Mouse (Mus musculus): ENCODE measurements around the gene Clstn3.
"Not testable (repeated sequence)": the region's sequence is repeated elsewhere in the genome, so short reads cannot be mapped to it uniquely, and the experiment has no call there.

Clstn3 gene

DNA sequence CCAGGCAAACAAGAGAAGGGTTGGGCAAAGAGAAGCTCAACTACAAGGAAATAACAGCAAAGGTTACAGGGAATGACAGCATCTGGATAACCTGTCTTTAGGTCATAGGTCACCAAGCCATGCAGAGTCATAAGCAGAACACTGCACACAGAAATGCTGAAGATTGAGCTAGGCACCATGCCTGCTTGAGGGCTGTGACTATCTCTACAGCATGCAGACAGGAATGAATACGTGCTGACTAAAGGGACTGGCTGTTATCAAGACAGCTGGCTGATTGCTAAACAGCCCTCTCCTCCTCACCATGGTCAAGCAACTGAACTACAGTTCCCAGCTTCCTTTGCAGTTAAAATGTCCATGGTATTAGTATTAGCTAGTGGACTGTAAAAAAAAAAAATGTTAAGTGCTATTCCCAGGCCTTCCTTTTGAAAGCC is 40.5 kb downstream of the Clstn3 start:
- in situ Hi-C loops (cut with MboI; ENCODE audit: unreplicated experiment in 2 of 2) = loop anchor here (25.0 kb wide), 2 partner anchors 338 to 538 kb away; partner anchors contain the start of genes Atn1 (in 1 of the 2), Cops7a (in 1 of the 2), Eno2 (in 1 of the 2) and Gm45234 (in 1 of the 2)

DNA sequence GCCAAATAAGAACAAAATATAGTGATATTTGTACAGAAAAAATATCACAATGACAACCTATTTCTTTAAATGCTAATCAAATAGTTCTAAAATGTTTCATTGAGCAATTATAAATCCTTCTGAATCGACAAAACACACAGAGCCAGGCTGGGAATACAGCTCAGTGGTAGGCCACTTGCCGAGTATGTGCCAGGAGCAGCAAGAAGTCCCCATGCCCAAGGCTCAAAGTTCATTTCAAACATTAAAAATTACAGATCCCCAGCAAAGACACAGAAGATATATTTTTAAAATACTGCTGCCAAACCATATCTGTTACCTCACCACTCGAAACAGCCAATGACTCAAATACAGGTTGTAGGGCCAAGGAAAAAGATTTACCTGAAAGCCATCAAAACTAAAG is 45.9 kb downstream of the Clstn3 start:
- in situ Hi-C loops (cut with MboI; ENCODE audit: unreplicated experiment in 2 of 2) = loop anchor here (10.0 to 25.0 kb wide), 3 partner anchors 344 to 1604 kb away; partner anchors contain the start of genes Atn1 (in 1 of the 2), Cops7a (in 1 of the 2), Eno2 (in 1 of the 2) and Foxj2 (in 1 of the 2)

DNA sequence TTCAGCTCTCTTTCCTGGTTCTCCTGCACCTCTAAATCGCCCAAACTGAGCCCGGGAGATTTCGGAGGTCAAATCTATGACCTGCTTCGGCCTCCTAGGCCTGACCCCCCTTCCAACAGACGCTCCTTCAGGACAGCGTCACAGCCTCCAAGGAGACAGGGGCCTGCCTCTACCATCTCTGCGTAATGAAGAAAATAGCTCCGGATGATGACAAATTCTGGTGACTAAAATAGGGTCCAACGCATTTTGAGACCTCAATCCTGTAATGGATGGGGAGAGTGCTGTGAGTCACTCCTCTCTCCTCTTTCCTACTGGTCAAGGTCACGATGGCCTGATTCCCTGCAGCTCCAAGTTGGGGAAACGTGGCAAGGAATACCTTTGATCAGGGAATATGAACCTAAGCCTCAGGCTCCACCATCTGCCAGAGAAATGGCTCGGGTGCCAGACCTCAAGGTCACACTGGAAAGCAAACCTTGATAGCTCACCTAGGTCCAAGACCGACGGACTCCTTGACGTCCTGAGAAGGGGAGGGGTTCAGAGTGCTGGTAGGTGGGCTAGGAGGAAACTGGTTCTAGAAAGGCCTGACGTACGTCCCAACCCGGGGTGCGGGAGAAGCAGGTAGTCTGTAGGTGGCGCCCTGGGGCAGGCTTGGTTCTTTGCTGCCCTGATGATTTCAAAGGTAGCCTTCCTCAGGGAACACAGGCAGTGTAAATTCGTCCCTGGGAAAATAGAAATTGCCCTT is 49.1 kb downstream of the Clstn3 start:
- in situ Hi-C loops (cut with MboI; ENCODE audit: unreplicated experiment in 2 of 2) = loop anchor here (10.0 to 25.0 kb wide), 3 partner anchors 347 to 1601 kb away; partner anchors contain the start of genes Atn1 (in 1 of the 2), Cops7a (in 1 of the 2), Eno2 (in 1 of the 2) and Foxj2 (in 1 of the 2)

DNA sequence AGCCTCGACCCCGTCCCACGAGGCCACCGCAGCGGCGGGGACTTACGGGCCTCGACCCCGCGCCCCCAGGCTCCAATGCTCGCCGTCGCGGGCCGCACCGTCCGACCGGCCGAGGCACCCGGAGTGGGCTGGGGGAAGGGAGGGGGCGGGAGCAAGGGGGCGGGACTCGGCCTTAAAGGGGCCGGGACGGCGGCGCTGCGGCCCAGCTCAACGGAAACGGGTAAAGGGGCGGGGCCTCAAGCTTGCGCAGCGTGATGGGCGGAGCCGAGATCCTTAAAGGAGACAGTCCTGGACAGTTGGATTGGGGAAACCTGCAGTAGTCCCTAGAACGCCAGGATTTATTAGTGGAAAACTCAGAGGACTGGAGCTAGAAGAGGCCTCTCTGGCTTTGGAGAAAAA is 49.7 kb downstream of the Clstn3 start, which contains the start of gene Pex5:
Gene Pex5 (minus strand): TSS at position 141 of the 399 bp plus-strand sequence.
- in situ Hi-C loops (cut with MboI; ENCODE audit: unreplicated experiment in 2 of 2) = loop anchor here (10.0 to 25.0 kb wide), 3 partner anchors 347 to 1600 kb away; partner anchors contain the start of genes Atn1 (in 1 of the 2), Cops7a (in 1 of the 2), Eno2 (in 1 of the 2) and Foxj2 (in 1 of the 2)

DNA sequence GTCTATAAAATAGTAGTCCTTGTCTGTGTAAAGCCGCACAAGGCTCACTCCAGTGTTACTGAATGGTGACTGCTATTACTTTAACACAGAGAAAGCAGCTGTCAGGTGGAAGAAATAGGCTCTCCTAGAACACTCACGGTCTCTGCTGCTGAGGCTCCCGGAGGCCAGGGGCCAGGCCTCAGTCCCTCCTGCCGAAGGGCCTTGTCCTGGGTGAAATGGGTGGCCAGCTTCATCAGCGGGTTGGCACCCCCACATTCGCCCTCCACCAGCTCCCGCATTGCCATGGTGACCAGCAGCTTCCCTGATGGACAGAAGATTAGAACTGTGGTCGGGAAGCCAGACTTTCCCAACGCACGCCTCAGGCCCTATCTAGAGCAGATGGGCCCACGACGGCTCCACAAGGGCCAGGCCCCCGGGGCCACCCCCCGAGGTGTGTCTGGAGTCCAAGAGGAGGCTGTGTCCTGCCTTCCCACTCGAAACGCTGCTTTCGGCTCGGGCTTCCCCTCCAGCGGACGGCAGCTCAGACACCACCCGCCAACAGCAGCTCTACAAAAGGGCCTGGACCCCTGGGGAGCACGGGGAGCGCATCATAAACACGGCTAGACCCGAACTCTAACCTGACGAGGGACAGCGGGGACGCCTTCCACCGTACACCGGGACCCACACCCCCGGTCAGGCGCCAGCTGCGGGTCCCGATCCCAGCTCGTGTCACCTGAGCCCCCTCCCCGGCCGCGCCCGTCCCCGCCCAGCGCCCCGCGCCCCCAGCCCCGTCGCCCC is 50.3 kb downstream of the Clstn3 start:
- in situ Hi-C loops (cut with MboI; ENCODE audit: unreplicated experiment in 2 of 2) = loop anchor here (10.0 to 25.0 kb wide), 3 partner anchors 348 to 1600 kb away; partner anchors contain the start of genes Atn1 (in 1 of the 2), Cops7a (in 1 of the 2), Eno2 (in 1 of the 2) and Foxj2 (in 1 of the 2)

DNA sequence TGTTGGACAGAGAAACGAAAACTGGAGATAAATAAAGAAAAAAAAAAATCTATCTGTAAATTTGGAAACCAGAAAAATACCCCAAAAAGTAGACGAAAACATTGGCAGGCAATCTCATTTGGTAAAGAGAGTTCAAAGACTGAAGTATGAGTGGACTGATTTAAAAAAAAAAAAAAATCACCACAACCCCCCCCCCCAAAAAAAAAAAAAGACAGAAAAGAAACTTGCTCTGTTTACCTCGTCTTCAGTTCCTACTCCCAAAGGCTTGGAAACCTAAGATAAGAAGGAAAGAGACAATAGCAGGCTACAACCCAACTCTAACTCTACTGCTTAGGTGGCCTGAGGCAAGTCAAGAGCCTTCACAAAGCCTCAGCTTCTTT is 50.8 kb downstream of the Clstn3 start:
- in situ Hi-C loops (cut with MboI; ENCODE audit: unreplicated experiment in 2 of 2) = loop anchor here (10.0 to 25.0 kb wide), 3 partner anchors 349 to 1599 kb away; partner anchors contain the start of genes Atn1 (in 1 of the 2), Cops7a (in 1 of the 2), Eno2 (in 1 of the 2) and Foxj2 (in 1 of the 2)

DNA sequence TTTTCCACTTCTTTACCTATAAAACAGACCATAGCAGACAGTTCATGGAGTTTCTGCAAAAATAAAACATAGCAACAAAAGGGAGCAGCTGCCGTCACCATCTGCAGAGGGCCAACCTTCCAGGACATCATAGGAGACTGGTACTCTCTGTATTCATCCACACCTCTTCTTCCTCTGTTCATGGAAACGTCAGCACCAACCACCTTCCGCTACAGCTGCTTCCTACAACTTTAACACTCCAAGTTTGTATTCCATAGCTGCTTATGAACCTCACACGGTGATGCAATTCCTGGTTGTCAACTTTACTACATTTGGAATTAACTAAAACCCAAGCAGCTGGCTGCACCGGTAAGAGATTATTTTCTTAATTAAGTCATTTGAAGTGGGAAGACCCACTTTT is 56.2 kb downstream of the Clstn3 start:
- in situ Hi-C loops (cut with MboI; ENCODE audit: unreplicated experiment in 2 of 2) = loop anchor here (25.0 kb wide), 2 partner anchors 354 to 554 kb away; partner anchors contain the start of genes Atn1 (in 1 of the 2), Cops7a (in 1 of the 2), Eno2 (in 1 of the 2) and Gm45234 (in 1 of the 2)

DNA sequence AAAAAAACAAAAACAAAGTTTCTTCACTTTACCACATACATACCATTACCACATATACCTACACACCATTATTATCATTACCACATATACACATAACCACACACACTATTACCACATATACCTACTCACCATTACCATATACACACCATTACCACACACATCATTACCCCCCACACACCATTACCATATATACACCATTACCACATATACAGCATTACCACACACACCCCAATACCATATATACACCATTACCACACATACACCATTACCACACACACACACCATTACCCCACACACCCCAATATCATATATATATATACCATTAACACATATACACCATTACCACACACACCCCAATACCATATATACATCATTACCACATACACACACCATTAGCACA is 57.4 kb downstream of the Clstn3 start:
- in situ Hi-C loops (cut with MboI; ENCODE audit: unreplicated experiment in 2 of 2) = loop anchor here (25.0 kb wide), 2 partner anchors 355 to 555 kb away; partner anchors contain the start of genes Atn1 (in 1 of the 2), Cops7a (in 1 of the 2), Eno2 (in 1 of the 2) and Gm45234 (in 1 of the 2)

DNA sequence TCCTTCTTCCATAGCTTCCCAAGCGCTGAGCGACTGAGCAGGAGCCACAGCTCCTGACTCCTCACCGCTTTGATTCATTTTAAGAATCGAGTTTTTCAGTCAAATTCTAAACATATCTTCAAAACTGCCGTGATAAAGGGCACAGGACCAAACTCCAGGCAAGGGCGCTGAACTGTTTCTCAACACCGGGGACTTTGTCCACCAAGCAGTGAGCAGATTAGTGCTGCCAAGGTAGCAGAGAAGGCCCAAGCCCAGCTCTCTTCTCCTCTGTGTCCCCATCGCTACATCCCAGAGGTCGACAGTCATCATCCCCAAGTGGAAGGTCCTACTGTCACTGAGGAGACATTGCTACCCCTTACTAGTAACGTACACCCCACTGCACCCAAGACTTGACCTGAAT is 58.3 kb downstream of the Clstn3 start:
- in situ Hi-C loops (cut with MboI; ENCODE audit: unreplicated experiment in 2 of 2) = loop anchor here (25.0 kb wide), 2 partner anchors 356 to 556 kb away; partner anchors contain the start of genes Atn1 (in 1 of the 2), Cops7a (in 1 of the 2), Eno2 (in 1 of the 2) and Gm45234 (in 1 of the 2)

DNA sequence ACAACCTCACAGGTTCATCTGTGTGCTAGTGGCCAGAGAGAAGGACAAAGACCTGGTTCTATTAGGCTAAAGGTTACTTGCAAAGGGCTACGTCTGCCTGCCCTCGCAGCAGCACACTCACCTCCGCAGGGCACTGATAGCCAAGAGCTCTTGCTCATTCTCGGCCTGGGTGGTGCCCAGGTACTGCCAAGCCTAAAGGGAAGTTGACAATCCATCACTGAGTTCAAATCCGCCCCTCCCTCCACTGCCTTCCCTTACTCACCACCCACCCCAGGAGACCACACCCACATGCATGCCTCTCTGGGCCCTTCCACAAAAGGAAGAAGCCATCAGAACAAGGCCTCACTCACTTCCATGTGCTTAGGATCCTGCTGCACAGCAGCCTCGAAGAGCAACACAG is 64.9 kb downstream of the Clstn3 start:
- in situ Hi-C loops (cut with MboI; ENCODE audit: unreplicated experiment in 2 of 2) = loop anchor here (25.0 kb wide), 2 partner anchors 363 to 563 kb away; partner anchors contain the start of genes Atn1 (in 1 of the 2), Cops7a (in 1 of the 2), Eno2 (in 1 of the 2) and Gm45234 (in 1 of the 2)

DNA sequence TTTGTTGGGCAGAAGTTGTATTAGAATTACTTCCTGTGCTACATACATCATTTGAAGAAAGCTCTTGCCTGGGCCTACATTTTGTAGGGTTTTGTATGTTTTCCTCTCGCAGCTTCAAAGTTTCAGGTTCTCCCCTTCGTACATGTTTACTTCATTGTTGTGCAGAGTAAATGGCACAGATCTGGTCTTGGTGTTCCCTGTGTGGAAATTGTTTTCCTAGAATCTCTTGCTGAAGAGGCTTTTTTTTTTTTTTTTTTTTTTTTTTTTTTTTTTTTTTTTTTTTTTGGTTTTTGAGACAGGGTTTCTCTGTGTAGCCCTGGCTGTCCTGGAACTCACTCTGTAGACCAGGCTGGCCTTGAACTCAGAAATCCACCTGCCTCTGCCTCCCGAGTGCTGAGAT is 69.6 kb downstream of the Clstn3 start:
- in situ Hi-C loops (cut with MboI; ENCODE audit: unreplicated experiment in 2 of 2) = not testable (repeated sequence)

Measured in v-Abl transformed pro-B cells (cell line).